In genomic region chr4:139248736-139249135, GRCm38 (mm10) we compare ENCODE assay signal across 11 mouse cellular contexts. TPM values are rescaled to one million over a fixed set of nuclear protein-coding genes. Genes with fewer than 3 reads are reported as not detected.
DNase-seq lines count a peak whose midpoint lies in the region; ATAC-seq and TF ChIP-seq lines count a peak whose summit lies in the region.
"Had no signal": no experiment of that assay in that cellular context is flagged by ENCODE, and none has a peak within 500 bp of the region (broad histone marks: within the 10 kb centered on the region; RNA-seq: fewer than 3 reads in every experiment).

No protein-coding gene starts in this region.

- intact Hi-C loops in gastrocnemius, adult 2 months (cut with DNase I): no loop called here
- intact Hi-C loops in gastrocnemius, postnatal 14 days (cut with DNase I; ENCODE audit: low total_unique reads): no loop called here
- intact Hi-C loops in left cerebral cortex, adult 2 months (cut with DNase I): no loop called here
- intact Hi-C loops in left cerebral cortex, postnatal 25 days (cut with DNase I): no loop called here

- H3K4me3 ChIP-seq in gastrocnemius, adult 2 months: no peak overlapping the region
- no peak overlapping the region for H3K4me3 ChIP-seq in left cerebral cortex, adult 2 months
- no peak overlapping the region for H3K4me3 ChIP-seq in embryonic facial prominence, embryonic 13.5 days
- no peak overlapping the region for H3K4me3 ChIP-seq in macrophage (ENCODE audit: inconsistent target)
- H3K4me3 ChIP-seq: midbrain, embryonic 15.5 days had no signal

- H3K4me2 ChIP-seq in embryonic facial prominence, embryonic 13.5 days: no peak overlapping the region
- H3K4me2 ChIP-seq: midbrain, embryonic 15.5 days had no signal

- no peaks in the 10 kb centered on the region for H3K27me3 ChIP-seq in embryonic facial prominence, embryonic 13.5 days
- H3K27me3 ChIP-seq: midbrain, embryonic 15.5 days had no signal

- H3K9ac ChIP-seq in embryonic facial prominence, embryonic 13.5 days: 0 out of 2 replicates have a peak overlapping the region, but pooled peaks have one; percentile 44
- H3K9ac ChIP-seq: midbrain, embryonic 15.5 days had no signal

- ATAC-seq in embryonic facial prominence, embryonic 13.5 days (ENCODE audit: insufficient number of reproducible peaks, insufficient read depth, low FRiP score, low TSS enrichment, low read depth): no peak
- ATAC-seq: inflammation-experienced regulatory T-cells, adult 6 months; midbrain, embryonic 15.5 days had no signal

- H3K36me3 ChIP-seq in embryonic facial prominence, embryonic 13.5 days: no peaks in the 10 kb centered on the region; the same call in none of the 2 replicates
- H3K36me3 ChIP-seq in macrophage (ENCODE audit: inconsistent target): peaks cover 27% of the 10 kb centered on the region; the same call in 1 of the 2 replicates
- H3K36me3 ChIP-seq: midbrain, embryonic 15.5 days had no signal

- no peaks in the 10 kb centered on the region for H3K9me3 ChIP-seq in embryonic facial prominence, embryonic 13.5 days
- H3K9me3 ChIP-seq: midbrain, embryonic 15.5 days had no signal

- peaks cover 98% of the 10 kb centered on the region for H3K4me1 ChIP-seq in embryonic facial prominence, embryonic 13.5 days

- H3K79me2 ChIP-seq in macrophage (ENCODE audit: inconsistent target): peaks cover 100% of the 10 kb centered on the region

- 73% methylated on average over 5 of the region's 5 CpGs for WGBS in embryonic facial prominence, embryonic 13.5 days
- 96% methylated on average over 5 of the region's 5 CpGs for WGBS in macrophage (ENCODE audit: missing documents)

- TF ChIP-seq CTCF in gastrocnemius, adult 2 months (IDR thresholded peaks at IDR 0.05): no peak
- no peak for TF ChIP-seq CTCF in left cerebral cortex, adult 2 months (IDR thresholded peaks at IDR 0.05)

- no peak for DNase-seq in gastrocnemius, adult 2 months
- no peak for DNase-seq in gastrocnemius, postnatal 14 days
- DNase-seq in left cerebral cortex, adult 2 months (ENCODE audit: extremely low spot score in 1 of 2, low spot score in 2 of 2): no peak
- DNase-seq in left cerebral cortex, postnatal 25 days (ENCODE audit: low spot score in 2 of 2): no peak
- DNase-seq in urinary bladder, adult 18-20 months (ENCODE audit: low spot score in 2 of 2): no peak
- DNase-seq in cerebellum, postnatal 36 days: no peak
- DNase-seq: right cerebral cortex, postnatal 4 days had no signal

- H3K27ac ChIP-seq in gastrocnemius, adult 2 months: peak overlapping the region; percentile 90
- peak overlapping the region; percentile 47; the same call in 1 of the 2 replicates for H3K27ac ChIP-seq in left cerebral cortex, adult 2 months
- peak overlapping the region; percentile 87 for H3K27ac ChIP-seq in embryonic facial prominence, embryonic 13.5 days
- peak overlapping the region; percentile 24; the same call in 1 of the 2 replicates for H3K27ac ChIP-seq in macrophage

RNA-seq across cellular contexts. Expression of gene Capzb, which starts 56.0 kb away (rescaled TPM):
- total RNA-seq in gastrocnemius, adult 2 months (2021): 100 to 1,000 TPM; 444 to 499 TPM
- total RNA-seq in gastrocnemius, postnatal 14 days (2021): 100 to 1,000 TPM; 590 to 617 TPM
- 100 to 1,000 TPM; 306 to 324 TPM for total RNA-seq in left cerebral cortex, adult 2 months (2021)
- 100 to 1,000 TPM; 350 to 351 TPM for total RNA-seq in left cerebral cortex, postnatal 25 days (2021)
- polyA plus RNA-seq in embryonic facial prominence, embryonic 13.5 days (2015; fragmentation: Nextera tagmentation; extraction: Ambion mirVana): 396 and 424 TPM in 2 replicates
- total RNA-seq in macrophage (2018; cell fraction: chromatin; rRNA removed): 100 to 1,000 TPM; 159 to 332 (median 238) TPM
- total RNA-seq in macrophage (2018; cell fraction: cytosol; rRNA removed): 100 to 1,000 TPM; 379 to 591 (median 456) TPM
- total RNA-seq in macrophage (2018; cell fraction: nucleus; rRNA removed): 100 to 1,000 TPM; 176 to 252 (median 211) TPM
- 485 to 769 TPM (median 513 TPM) in 3 replicates for polyA plus RNA-seq in macrophage (2018)

Comparison
In these comparisons a context has a peak if more than half of its experiments do, and no peak if none do; other contexts are left out.
1. H3K27ac ChIP-seq: peak in every context shown above with its lines; median percentile 90 in gastrocnemius, adult 2 months; 87 in embryonic facial prominence, embryonic 13.5 days; 47 in left cerebral cortex, adult 2 months; 24 in macrophage.